Mouse (Mus musculus): Measurements from ENCODE around the gene 0610012G03Rik. TPM values are rescaled to one million over a fixed set of nuclear protein-coding genes. Genes with fewer than 3 reads are reported as not detected.

The 0610012G03Rik gene
- polyA plus RNA-seq, 1 experiment, result 67.6 TPM

DNA sequence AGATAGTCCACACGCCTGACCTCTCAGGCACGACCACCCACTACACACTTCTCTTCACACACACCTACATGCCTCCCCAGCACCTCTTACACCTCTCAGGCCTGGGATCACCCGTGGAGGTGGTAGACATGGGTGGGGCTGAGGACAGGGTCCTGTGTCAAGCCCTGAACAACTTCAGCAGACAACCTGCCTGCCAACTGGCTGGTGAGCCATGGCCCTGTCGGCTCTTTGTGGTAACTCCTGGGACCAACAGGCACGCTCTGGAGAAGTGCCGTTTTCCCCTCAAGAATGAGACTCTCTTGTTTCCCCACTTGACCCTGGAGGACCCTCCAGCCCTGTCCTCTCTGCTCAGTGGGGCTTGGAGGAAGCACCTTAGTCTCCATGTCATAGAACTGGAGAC lies 2.9 kb downstream of the 0610012G03Rik start:
- no peak for TF ChIP-seq POLR2A (IDR thresholded peaks at IDR 0.05; ENCODE audit: borderline replicate concordance, extremely low read depth, insufficient read depth, insufficient read length, poor library complexity, severe bottlenecking)
- no peak for TF ChIP-seq CTCF (IDR thresholded peaks at IDR 0.05; ENCODE audit: borderline replicate concordance, extremely low read depth, insufficient read depth, insufficient read length)
- DNase-seq (ENCODE audit: low read depth), result no peak

DNA sequence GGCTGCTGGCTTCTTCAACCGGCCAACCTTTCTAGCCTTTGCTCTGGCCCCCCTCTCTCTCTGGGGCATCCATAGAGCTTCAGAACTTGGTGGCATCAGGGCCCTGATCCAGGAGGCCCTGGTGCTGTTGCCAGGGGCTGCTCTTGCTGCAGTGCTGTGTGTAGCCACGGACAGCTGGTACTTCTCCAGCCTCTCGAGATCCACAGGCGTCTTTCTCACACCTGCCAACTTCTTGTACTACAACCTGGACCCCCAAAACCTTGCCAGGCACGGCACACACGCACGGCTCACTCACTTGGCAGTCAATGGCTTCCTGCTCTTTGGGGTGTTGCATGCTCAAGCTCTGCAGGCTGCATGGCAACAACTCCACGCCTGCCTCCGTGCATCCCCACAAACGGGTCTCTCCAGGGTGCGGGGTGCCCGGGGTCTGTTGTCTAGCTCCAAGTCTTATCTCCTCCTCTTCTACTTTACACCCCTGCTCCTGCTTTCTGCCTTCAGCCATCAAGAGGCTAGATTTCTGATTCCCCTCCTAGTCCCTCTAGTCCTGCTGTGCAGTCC lies 3.5 kb downstream of the 0610012G03Rik start:
- TF ChIP-seq CTCF (IDR thresholded peaks at IDR 0.05; ENCODE audit: borderline replicate concordance, extremely low read depth, insufficient read depth, insufficient read length) (no peak), POLR2A (IDR thresholded peaks at IDR 0.05; ENCODE audit: borderline replicate concordance, extremely low read depth, insufficient read depth, insufficient read length, poor library complexity, severe bottlenecking) (no peak)
- DNase-seq (ENCODE audit: low read depth), result no peak

DNA sequence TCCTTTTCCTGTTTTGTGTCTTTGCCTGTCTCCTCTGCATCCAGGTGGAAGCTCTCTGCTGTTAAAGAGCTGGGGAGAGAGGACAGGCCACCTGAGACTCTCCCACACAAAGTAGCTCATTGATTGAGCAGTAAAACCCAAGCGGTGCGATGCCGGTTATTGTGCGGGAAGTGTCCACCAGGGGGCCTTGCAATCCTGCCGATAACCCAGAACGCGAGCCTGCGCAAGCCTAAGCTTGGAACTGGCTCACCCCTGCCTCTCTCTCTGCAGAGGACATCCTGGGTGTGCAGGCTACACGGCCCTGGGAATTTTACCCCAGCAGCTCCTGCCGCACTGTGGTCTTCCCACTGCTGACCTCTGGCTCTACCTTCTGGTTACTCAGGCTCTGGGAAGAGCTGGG lies 4.3 kb downstream of the 0610012G03Rik start:
- TF ChIP-seq CTCF (IDR thresholded peaks at IDR 0.05; ENCODE audit: borderline replicate concordance, extremely low read depth, insufficient read depth, insufficient read length), result peak; percentile 92
- no peak for TF ChIP-seq POLR2A (IDR thresholded peaks at IDR 0.05; ENCODE audit: borderline replicate concordance, extremely low read depth, insufficient read depth, insufficient read length, poor library complexity, severe bottlenecking)

DNA sequence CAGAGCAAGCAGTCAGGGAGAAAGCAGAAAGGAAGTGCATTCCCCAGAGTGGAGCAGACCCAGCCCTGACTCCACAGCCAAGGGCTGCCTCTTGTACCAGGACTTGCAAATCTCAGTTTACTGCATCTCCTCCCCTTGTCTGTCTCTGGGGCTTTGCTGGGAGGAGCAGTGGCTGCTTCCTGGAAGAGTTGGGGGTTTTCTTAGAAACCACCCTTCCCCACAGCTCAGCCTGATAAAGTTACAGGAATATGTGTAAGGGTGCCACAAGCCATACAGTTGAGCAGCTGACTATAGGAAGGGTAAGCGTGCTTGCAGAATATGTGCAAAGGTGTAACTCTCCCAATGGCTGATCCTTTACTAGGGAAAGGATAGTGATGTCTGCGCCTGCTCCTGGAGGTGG lies 7.7 kb downstream of the 0610012G03Rik start:
- DNase-seq (ENCODE audit: low read depth), result no peak
- TF ChIP-seq CTCF (IDR thresholded peaks at IDR 0.05; ENCODE audit: borderline replicate concordance, extremely low read depth, insufficient read depth, insufficient read length), result no peak
- TF ChIP-seq POLR2A (IDR thresholded peaks at IDR 0.05; ENCODE audit: borderline replicate concordance, extremely low read depth, insufficient read depth, insufficient read length, poor library complexity, severe bottlenecking), result no peak

More for the DNA sequence above, 4.3 kb downstream of the 0610012G03Rik start:
- DNase-seq (ENCODE audit: low read depth), result peak; percentile 77

DNA sequence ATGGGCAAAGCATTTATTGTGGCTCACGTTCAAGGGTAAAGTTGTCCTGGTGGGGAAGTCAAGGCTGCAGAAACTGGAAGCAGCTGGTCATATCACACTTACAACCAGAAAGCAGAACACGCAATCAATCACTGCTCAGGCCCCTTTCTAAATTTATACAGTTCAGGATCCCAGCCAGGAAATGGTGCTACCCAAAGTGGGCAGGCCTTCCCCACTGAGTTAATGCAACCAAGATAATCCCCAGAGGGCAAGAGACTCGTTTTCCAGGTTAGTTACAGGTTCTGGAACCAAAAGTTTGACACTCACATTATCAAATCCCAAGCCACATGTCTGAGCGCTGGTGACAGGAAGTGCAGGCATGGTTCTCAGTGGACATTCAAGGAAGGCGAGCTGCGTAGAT lies 9.4 kb downstream of the 0610012G03Rik start:
- no peak for DNase-seq (ENCODE audit: low read depth)
- TF ChIP-seq POLR2A (IDR thresholded peaks at IDR 0.05; ENCODE audit: borderline replicate concordance, extremely low read depth, insufficient read depth, insufficient read length, poor library complexity, severe bottlenecking) (no peak), CTCF (IDR thresholded peaks at IDR 0.05; ENCODE audit: borderline replicate concordance, extremely low read depth, insufficient read depth, insufficient read length) (no peak)

DNA sequence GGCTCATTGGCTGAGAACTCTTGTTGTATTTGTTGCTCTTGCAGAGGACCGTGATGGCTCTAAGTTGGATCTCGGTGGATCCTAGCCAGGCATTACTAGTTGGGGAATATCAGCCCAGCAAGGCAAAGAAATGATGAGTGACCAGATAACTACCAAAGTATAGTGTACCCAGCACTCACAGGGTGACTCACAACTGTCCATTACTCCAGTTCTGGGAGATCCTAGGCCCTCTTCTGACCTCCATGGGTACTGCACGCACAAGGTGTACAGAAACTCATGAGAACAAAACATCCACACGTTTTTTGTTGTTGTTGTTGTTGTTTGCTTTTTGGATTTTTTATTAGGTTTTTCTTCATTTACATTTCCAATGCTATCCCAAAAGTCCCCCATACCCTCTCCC lies 11.7 kb downstream of the 0610012G03Rik start:
- no peak for DNase-seq (ENCODE audit: low read depth)
- TF ChIP-seq CTCF (IDR thresholded peaks at IDR 0.05; ENCODE audit: borderline replicate concordance, extremely low read depth, insufficient read depth, insufficient read length), result no peak
- TF ChIP-seq POLR2A (IDR thresholded peaks at IDR 0.05; ENCODE audit: borderline replicate concordance, extremely low read depth, insufficient read depth, insufficient read length, poor library complexity, severe bottlenecking), result no peak

DNA sequence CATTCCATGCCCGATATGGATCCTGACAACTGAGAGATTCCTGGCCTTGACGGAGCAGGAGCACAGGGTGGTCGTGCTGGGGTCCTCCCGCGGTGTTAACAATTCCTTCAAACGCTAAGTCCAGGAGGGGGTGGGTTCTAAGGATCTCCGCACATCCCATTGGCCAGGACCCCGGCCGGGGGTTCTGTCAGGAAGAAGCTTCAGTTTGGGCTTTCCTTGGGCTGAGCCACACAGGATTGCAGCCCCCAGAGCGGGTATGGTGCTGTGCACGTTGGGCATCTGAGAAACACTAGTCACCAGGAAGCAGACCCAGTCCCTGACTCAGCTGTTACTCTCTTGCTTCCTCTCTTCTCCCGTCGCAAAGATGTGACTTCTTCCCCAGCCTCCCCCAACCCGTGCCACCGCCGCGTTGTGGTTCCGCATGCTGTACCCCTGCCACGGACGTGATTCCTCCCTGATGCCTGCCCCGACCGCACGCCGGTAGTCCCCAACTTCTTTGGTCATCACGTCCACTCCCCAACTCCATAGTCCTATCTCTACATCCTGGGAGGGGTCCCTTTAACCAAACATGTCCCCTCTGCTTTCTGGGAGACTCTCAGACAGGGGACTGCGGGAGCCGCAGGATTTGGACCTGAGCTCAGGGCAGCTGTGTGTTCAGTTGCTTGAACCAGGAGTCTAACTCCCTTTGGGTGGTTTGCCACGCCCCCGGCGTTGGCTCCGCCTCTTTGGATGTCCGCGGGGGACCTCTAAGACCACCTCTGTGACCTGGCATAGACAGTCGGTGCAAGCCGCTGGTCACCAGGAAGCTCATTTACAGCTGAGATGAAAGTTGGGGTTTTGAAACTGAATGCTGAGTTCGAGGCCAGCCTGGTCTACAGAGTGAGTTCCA lies 13.0 kb downstream of the 0610012G03Rik start:
- no peak for TF ChIP-seq POLR2A (IDR thresholded peaks at IDR 0.05; ENCODE audit: borderline replicate concordance, extremely low read depth, insufficient read depth, insufficient read length, poor library complexity, severe bottlenecking)
- TF ChIP-seq CTCF (IDR thresholded peaks at IDR 0.05; ENCODE audit: borderline replicate concordance, extremely low read depth, insufficient read depth, insufficient read length), result no peak
- DNase-seq (ENCODE audit: low read depth), result peak; percentile 43

DNA sequence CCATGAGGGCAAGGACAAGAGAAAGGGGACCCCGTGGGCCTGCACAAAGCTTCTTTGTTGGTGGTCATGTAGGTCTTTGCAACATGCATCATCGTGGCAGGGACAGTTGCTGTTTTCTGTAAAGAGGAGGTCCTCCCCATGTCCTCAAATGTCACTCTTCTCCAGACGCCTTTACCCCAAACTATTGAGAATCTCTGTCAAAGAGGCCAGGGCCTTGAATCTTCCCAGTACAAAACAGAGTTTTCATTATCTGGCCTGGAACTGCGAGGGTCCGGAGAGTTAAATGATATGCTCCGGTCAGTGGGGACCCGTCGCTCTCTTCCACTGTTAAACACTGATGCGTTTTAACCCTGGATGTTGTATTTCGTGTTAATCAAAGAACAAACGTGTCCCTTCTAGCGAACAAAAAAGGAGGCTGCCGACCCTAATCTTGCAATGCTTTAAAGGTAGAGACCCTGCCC lies 13.7 kb downstream of the 0610012G03Rik start:
- no peak for DNase-seq (ENCODE audit: low read depth)
- TF ChIP-seq POLR2A (IDR thresholded peaks at IDR 0.05; ENCODE audit: borderline replicate concordance, extremely low read depth, insufficient read depth, insufficient read length, poor library complexity, severe bottlenecking), result no peak
- TF ChIP-seq CTCF (IDR thresholded peaks at IDR 0.05; ENCODE audit: borderline replicate concordance, extremely low read depth, insufficient read depth, insufficient read length), result no peak

DNA sequence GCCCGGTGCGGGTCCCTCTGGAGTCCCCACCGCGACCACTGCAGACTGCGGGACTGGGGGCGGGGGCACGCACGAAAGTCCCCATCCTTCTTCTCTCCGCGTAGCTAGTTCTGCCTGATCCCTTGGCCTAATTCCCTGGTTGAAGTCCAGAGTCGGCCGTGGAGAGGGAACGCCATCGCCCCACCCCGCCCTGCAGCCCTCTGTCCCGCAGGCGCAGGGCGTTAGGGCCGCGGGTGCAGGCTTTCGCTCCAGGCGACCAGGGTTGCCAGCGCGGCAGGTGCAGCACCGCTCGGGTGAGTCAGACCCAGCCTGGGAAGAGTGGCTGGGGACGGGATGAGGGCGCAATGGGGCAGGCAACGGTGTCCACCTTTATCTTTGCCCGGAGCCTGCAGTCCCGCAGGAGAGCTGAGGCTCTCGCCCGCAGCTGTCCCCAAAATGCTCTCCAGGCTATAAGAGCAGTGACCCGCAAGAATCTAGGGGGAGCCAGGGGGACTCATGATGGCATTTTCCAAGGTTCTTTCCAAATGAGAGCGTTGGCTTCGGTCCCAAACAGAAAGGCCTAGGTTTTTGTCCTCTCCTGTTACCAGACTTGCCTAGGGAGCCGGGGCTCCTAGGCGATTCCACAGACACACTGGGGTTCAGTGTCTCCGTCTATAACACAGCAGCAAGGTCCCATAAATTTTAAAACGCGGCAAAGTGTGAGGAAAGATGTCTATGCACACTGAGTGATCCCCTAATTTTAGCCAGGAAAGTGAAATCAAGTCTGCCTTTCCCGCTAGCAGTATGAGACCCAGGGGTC lies 14.3 kb downstream of the 0610012G03Rik start, which contains the start of gene Pigz:
Gene Pigz (plus strand): TSS at position 101 of the 799 bp plus-strand sequence.
- DNase-seq (ENCODE audit: low read depth), result peak; percentile 74
- no peak for TF ChIP-seq POLR2A (IDR thresholded peaks at IDR 0.05; ENCODE audit: borderline replicate concordance, extremely low read depth, insufficient read depth, insufficient read length, poor library complexity, severe bottlenecking)
- no peak for TF ChIP-seq CTCF (IDR thresholded peaks at IDR 0.05; ENCODE audit: borderline replicate concordance, extremely low read depth, insufficient read depth, insufficient read length)

DNA sequence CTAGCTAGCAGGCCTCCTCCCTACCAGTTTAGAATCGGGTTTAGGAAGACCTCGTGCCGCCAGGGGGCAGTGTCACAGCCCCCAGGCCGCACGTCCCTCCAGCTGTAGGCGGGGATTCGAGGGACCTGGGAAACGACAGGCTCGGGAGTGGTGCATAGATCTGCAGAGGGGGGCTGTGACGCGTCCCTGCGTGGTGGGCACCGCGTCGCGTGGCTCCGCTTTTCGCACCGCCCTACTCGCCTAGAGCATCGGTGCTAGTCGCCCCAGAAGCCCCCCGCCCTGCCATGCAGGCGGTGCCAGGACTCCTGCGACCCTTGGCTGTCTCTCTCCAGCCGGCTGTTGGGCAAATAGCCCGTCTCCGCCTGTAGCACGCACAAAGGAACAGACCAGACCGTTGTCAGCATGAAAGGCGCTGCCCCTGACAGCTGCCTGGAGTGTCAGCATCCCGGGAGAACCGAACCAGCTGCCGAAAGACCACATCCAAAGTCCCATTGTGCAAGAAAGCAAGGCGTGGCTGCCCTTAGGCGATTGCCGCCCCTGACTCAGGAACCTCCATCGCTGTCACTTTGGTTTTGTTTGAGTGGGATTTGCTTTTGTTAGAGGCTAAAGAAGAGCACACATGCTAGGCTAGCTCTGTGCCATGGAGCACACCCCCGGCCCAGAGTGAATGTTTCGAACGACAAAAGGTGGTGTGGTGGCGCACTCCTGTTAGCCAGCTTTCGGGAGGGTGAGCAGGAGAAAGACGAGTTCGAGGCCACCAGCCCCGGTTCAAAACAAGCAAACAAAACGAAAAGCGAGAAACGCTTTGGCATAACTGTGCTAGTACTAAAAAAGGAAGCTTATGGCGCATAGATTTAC lies 15.2 kb downstream of the 0610012G03Rik start:
- peak; percentile 99 for DNase-seq (ENCODE audit: low read depth)
- TF ChIP-seq POLR2A (IDR thresholded peaks at IDR 0.05; ENCODE audit: borderline replicate concordance, extremely low read depth, insufficient read depth, insufficient read length, poor library complexity, severe bottlenecking) (peak; percentile 69; the same call in 1 of the 2 replicates), CTCF (IDR thresholded peaks at IDR 0.05; ENCODE audit: borderline replicate concordance, extremely low read depth, insufficient read depth, insufficient read length) (peak; percentile 96)

Measured in brain, embryonic 14.5 days (tissue).